Mouse (Mus musculus): ENCODE results near the gene Emg1. TPM values are rescaled to one million over a fixed set of nuclear protein-coding genes. Genes with fewer than 3 reads are reported as not detected.

Gene Emg1
- polyA plus RNA-seq (2016; fragmentation: Nextera tagmentation; extraction: Ambion mirVana): 233 and 257 TPM in 2 replicates

DNA sequence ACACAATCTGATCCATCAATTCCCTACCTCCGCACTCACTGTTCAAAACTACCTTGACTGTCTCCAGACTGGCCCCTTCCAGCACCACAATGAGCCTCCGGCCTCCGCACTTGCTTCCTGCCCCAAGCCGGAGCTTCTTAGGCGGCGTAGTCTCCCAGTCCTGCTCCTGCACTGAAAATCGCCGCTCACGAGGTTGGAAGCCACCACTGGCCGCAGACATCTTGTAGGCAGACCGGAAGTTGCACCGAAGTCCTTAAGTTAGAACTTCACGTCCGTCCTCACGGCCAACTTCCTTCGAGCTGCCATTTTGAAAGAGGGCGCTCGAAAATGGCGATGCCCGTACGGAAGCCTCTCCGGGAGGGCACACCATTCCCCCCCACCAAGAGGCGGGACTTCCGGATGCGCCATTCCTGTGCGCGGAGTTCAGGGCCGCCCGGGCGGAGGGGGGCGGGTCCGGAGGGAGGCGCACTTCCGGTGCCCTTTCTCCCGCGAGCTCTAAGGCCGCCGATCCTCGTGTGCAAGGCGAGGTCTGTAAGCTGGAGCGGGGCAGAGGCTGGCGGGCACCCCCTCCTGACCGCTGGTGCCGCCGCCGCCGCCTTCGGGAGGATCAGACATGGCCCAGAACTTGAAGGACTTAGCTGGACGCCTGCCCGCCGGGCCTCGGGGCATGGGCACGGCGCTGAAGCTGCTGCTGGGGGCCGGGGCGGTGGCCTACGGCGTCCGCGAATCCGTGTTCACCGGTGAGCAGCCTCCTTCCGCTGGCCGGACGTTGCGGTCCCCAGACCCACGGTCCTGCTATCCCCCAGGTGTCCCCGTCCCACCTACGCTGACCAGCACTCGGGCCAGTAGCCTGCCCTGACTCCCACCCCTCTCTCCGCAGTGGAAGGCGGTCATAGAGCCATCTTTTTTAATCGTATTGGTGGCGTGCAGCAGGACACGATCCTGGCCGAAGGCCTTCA lies at the start of gene Emg1, which contains the start of gene Phb2:
Gene Emg1, minus strand, starts transcription at position 355 of the 959 bp plus-strand sequence.
Gene Phb2, plus strand, starts transcription at position 513 of the 959 bp plus-strand sequence.
- H3K36me3 ChIP-seq (replicated peaks): peaks cover 75% of the 10 kb centered on the region
- peaks cover 37% of the 10 kb centered on the region for H3K4me1 ChIP-seq
- no peaks in the 10 kb centered on the region for H3K9me3 ChIP-seq
- peak within 1 kb of the TSS; percentile 94 for H3K27ac ChIP-seq (replicated peaks)
- H3K4me3 ChIP-seq: peak within 1 kb of the TSS; percentile 94
- under 1% methylated on average over 76 of the region's 76 CpGs for WGBS
- peak; percentile 99 for DNase-seq (ENCODE audit: low spot score)
- no peaks in the 10 kb centered on the region for H3K27me3 ChIP-seq (replicated peaks; ENCODE audit: low read depth, poor library complexity, severe bottlenecking)

DNA sequence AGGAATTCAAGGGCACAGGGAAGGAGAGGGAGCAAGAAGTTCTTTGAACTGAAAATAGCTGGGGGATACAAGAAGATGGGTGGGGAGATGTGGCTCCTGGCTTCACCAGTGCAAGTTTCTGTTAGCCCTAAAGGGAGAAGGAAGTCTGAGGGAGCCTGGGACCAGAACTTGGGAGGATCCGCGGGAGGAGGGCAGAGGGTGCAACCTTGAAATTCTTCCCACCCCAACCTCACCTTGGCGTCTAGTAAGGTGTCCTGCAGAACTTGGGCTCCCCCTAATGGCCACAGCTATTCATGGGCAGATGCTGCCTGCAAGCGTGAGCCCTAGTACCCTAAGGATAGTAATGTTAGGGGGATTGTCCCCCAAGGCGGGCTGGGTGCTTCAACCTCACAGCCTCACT lies 47.3 kb upstream of the Emg1 start:
- H3K36me3 ChIP-seq (replicated peaks): no peaks in the 10 kb centered on the region
- WGBS: 3% methylated on average over 5 of the region's 5 CpGs
- no peaks in the 10 kb centered on the region for H3K9me3 ChIP-seq
- H3K4me1 ChIP-seq: peaks cover 45% of the 10 kb centered on the region
- peak overlapping the region; percentile 98 for H3K27ac ChIP-seq (replicated peaks)
- DNase-seq (ENCODE audit: low spot score): peak; percentile 87
- peak overlapping the region; percentile 81 for H3K4me3 ChIP-seq
- H3K27me3 ChIP-seq (replicated peaks; ENCODE audit: low read depth, poor library complexity, severe bottlenecking): peaks cover 24% of the 10 kb centered on the region; the same call in 1 of the 2 replicates

DNA sequence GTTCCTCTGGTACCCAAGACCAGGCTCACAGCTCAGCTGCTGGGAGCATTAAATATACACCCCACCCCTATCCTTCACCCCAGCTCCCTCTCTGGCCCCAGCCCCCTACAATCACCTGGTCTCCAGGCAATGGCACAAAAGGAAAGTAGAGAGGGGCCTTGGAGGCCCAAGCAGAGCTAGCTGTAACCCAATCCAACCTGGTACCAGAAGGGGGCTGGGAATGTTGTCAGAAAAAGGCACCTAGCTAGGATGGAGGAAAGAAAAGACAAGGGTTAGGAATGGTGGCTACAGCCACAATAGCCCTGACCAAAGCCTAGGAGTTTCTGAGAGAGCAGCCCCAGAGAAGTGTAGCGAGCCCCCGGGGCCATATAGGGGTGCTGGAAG lies 46.9 kb upstream of the Emg1 start:
- H3K4me1 ChIP-seq: peaks cover 46% of the 10 kb centered on the region
- 56% methylated on average over 2 of the region's 2 CpGs for WGBS
- no peaks in the 10 kb centered on the region for H3K36me3 ChIP-seq (replicated peaks)
- DNase-seq (ENCODE audit: low spot score): no peak
- H3K27ac ChIP-seq (replicated peaks): peak overlapping the region; percentile 98
- H3K9me3 ChIP-seq: no peaks in the 10 kb centered on the region
- peaks cover 19% of the 10 kb centered on the region; the same call in 1 of the 2 replicates for H3K27me3 ChIP-seq (replicated peaks; ENCODE audit: low read depth, poor library complexity, severe bottlenecking)
- peak overlapping the region; percentile 81 for H3K4me3 ChIP-seq

DNA sequence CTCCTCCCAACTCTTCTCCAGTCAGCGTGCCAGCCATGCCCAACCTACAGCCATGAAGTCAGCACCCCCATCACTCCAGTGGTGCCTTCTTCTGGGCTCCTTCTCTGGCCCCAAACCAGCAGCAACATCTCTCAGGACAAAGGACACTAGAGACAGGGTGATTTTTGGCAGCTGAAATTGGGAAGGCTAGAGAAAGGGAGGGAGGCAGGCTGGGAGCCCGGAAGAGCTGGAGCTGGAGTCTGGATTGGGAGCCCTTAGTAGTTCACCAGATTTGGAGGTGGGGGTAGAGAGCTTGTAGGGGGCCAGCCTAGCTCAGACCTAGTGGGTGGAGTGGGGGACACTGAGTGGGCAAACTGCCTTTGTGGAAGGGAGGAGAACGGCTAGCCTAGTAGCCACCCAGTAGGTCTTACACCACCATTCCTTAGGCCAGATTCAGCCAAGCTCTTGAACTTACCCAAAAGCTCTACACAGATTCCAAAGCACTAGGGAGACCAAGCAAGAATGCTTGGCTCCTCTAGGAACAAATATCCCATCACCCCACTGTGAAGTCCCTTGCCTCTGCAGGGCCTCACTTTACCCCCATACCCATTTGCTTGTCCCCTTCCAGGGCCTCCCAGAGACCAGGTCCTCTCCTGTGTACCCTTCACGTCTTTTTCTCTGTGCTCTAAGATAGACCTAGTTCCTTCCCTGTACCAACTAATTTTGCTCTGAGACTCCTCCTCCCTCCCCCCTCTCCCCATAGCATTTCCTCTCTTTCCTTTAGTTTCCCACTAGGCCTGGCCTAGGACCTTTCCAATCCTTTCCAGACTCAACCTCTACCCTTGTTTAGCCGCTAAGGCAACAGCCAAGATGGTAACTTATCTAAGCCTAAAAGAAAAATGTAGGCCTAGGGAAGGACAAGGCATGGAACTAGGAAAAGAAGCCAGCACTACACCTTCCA lies 46.2 kb upstream of the Emg1 start:
- H3K4me1 ChIP-seq: peaks cover 46% of the 10 kb centered on the region
- peak overlapping the region; percentile 81 for H3K4me3 ChIP-seq
- WGBS: 27% methylated on average over 5 of the region's 5 CpGs

DNA sequence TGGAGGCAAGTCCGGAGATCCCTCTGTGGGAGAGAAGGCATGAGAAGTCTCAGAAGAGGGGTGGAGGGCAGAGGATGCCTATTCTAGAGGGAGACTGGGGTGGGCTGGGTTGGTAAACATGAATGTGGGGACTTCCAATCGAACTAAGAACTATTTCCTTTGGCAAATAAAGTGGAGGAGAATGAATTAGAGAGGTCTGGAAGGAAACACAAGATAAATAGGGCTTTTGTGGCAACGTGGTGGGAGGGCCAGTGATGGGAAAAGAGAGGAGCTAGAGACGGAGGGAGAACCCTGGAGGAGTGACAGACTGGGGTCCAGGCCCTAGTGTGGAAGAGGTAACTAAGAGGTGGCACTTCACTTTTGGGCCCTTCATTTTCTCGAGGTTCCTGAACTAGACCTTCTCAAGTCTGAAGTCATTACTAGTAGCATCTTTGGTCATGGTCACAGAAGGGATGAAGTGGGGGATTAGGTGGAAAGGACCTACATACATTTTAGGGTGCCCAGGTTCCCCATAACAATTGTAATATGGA lies 45.4 kb upstream of the Emg1 start:
- H3K4me1 ChIP-seq: peaks cover 46% of the 10 kb centered on the region
- no peak for DNase-seq (ENCODE audit: low spot score)

More for the DNA sequence above, 46.2 kb upstream of the Emg1 start:
- Histone ChIP-seq H3K9me3 (no peaks in the 10 kb centered on the region), H3K36me3 (replicated peaks) (peaks cover 2% of the 10 kb centered on the region; the same call in 1 of the 2 replicates), H3K27ac (replicated peaks) (peak overlapping the region; percentile 98), H3K27me3 (replicated peaks; ENCODE audit: low read depth, poor library complexity, severe bottlenecking) (peaks cover 13% of the 10 kb centered on the region; the same call in 1 of the 2 replicates)
- DNase-seq (ENCODE audit: low spot score): peak; percentile 62

DNA sequence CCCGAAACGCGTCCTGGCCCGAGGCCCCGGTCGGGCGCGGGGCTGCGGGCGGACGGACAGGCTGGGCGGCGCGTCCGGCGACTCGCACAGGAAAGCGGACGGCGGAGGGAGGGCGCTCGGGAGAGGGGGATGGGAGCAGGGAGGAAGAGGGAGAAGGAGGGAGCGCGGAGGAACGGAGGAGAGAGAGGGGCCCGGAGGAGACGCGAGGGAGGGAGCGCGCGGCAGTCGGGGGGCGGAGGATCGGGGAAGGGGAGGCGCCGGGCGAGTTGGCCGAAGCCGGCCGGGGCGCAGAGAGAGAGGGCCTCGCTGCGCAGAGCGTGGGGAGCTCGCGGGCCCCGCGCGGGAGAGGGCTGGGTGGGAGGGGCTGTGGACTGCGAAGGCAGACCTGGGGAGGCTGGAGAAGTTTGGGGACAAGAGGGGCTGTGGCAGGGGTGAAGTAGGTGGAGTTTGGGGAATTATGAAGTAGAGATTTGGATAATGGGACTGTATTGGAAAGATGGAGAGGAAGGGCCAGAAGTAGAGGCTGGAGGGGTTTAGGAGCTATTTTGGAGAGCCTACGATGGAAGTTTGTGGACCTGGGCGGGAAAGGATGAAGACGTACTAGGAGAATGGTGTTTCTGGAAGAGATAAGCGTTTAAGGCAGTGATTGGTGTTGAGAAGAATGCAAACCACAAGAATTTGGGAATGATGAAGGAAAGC lies 44.8 kb upstream of the Emg1 start:
- Histone ChIP-seq H3K4me1 (peaks cover 46% of the 10 kb centered on the region), H3K27ac (replicated peaks) (peak overlapping the region; percentile 98), H3K36me3 (replicated peaks) (peaks cover 15% of the 10 kb centered on the region), H3K27me3 (replicated peaks; ENCODE audit: low read depth, poor library complexity, severe bottlenecking) (no peaks in the 10 kb centered on the region; the same call in 1 of the 2 replicates), H3K9me3 (no peaks in the 10 kb centered on the region), H3K4me3 (peak overlapping the region; percentile 81)
- peak; percentile 91 for DNase-seq (ENCODE audit: low spot score)
- WGBS: under 1% methylated on average over 54 of the region's 54 CpGs

More for the DNA sequence above, 45.4 kb upstream of the Emg1 start:
- peaks cover 5% of the 10 kb centered on the region; the same call in 1 of the 2 replicates for H3K27me3 ChIP-seq (replicated peaks; ENCODE audit: low read depth, poor library complexity, severe bottlenecking)
- peaks cover 9% of the 10 kb centered on the region for H3K36me3 ChIP-seq (replicated peaks)
- no peaks in the 10 kb centered on the region for H3K9me3 ChIP-seq
- peak overlapping the region; percentile 98 for H3K27ac ChIP-seq (replicated peaks)
- WGBS: 3% methylated on average over 5 of the region's 5 CpGs
- H3K4me3 ChIP-seq: peak overlapping the region; percentile 81

DNA sequence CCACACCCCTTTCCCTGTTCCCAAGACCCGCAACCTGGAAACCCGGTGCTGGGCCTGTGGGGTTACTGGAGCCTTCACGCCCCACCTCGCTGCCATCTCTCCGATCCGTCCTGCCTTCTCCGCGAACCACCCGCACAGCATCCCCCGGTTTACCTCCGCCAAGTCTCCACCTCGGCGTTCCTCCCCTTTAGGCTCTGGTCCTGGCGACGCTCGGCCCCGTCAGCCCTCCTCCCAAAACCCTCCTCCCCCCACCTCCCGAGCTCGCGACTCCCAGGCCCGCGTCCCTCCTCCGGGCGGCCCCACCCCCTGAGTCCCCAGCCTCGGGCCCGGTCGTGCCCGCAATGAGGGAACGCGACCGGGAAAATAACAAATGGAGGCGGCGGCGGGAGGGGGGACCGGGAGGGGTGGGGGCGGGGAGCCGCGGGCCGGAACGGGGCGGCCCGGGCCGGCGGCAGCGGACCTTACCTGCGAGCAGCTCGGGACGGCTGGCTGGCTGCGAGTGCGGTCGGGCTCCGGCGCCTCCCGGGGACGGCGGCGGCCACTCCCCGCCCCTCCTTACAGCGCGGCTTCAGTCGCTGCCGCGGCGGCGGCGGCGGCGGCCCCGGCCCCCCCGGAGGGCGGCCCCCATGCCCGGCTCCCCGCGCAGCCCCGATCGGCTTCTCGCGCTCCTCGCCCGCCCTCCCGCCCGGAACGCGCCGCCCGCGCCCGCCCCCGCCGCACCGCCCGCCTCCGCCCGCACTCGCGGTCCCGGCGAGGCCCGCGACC lies 44.0 kb upstream of the Emg1 start, which contains the start of the genes Gm45234 and Atn1:
Gene Gm45234, minus strand, starts transcription at position 191 of the 765 bp plus-strand sequence.
Gene Atn1, minus strand, starts transcription at position 694 of the 765 bp plus-strand sequence.
- no peaks in the 10 kb centered on the region for H3K27me3 ChIP-seq (replicated peaks; ENCODE audit: low read depth, poor library complexity, severe bottlenecking)
- H3K36me3 ChIP-seq (replicated peaks): peaks cover 21% of the 10 kb centered on the region
- H3K4me3 ChIP-seq: peak within 1 kb of the TSS; percentile 81
- H3K4me1 ChIP-seq: peaks cover 46% of the 10 kb centered on the region
- H3K9me3 ChIP-seq: no peaks in the 10 kb centered on the region
- DNase-seq (ENCODE audit: low spot score): peak; percentile 86
- 2% methylated on average over 91 of the region's 100 CpGs for WGBS
- H3K27ac ChIP-seq (replicated peaks): peak within 1 kb of the TSS; percentile 98

DNA sequence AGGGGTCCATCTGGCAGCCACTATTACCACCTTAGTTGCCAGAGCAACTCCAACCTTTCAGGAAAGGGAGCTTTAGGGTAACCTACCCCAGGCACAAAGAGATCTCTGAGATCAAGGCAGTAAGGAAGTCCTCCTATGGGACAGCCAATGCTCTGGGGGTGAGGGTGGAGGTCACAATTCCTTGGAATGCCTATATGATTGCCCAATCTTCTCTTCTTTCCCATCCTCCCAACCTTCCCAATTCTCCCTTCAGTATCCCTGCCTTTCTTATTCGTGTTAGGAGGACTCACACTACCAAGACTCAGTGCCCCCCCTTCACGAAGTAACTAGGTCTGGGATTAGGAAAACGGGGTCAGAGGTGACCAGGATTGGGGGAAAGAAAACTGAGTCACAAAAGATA lies 43.3 kb upstream of the Emg1 start:
- H3K36me3 ChIP-seq (replicated peaks): peaks cover 25% of the 10 kb centered on the region
- peak overlapping the region; percentile 81 for H3K4me3 ChIP-seq
- no peaks in the 10 kb centered on the region for H3K27me3 ChIP-seq (replicated peaks; ENCODE audit: low read depth, poor library complexity, severe bottlenecking)
- 4% methylated on average over 3 of the region's 3 CpGs for WGBS
- peak overlapping the region; percentile 98 for H3K27ac ChIP-seq (replicated peaks)
- peaks cover 46% of the 10 kb centered on the region for H3K4me1 ChIP-seq
- H3K9me3 ChIP-seq: no peaks in the 10 kb centered on the region
- DNase-seq (ENCODE audit: low spot score): no peak

DNA sequence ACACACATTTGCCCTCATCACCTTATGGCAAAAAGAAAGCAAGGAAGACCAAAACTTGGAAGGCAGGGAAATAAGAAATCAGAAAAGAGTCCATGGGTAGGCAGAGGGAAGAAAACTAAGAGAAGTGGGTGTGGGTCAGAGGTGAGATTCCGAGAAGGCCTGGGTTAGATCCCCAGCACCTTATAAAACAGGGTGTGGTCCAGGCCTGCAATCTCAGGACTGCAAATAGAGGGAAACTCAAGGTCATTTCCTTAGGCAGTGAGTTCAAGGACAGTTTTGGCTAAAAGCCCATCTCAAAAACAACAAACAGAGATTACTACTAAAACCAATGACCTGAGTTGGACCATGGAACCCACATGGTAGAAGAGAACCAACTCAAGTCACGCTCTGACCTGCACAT lies 41.9 kb upstream of the Emg1 start:
- 88% methylated on average over 2 of the region's 2 CpGs for WGBS
- Histone ChIP-seq H3K27ac (replicated peaks) (no peak overlapping the region), H3K4me1 (peaks cover 39% of the 10 kb centered on the region), H3K36me3 (replicated peaks) (peaks cover 38% of the 10 kb centered on the region), H3K4me3 (no peak overlapping the region), H3K27me3 (replicated peaks; ENCODE audit: low read depth, poor library complexity, severe bottlenecking) (no peaks in the 10 kb centered on the region), H3K9me3 (no peaks in the 10 kb centered on the region)
- DNase-seq (ENCODE audit: low spot score): no peak

DNA sequence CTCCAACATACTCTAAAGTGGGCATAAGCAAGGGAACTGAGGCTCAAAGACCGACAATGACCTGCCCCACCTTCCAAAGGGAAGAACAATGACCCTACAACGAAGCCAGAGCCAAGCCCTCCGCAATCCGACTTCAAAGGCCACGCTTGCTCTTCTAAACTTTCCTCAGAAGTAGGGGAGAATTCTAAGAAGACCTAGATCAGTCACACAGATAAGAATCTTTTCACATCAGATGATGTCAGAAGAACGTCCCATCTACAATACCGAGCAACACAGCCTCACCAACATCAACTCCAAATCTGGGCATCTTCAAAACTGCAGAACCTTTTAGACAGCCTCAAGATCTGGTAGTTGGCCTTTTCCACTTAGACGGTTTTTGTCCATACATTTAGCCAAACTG lies 38.4 kb upstream of the Emg1 start:
- no peak for DNase-seq (ENCODE audit: low spot score)
- H3K4me3 ChIP-seq: no peak overlapping the region
- no peak overlapping the region for H3K27ac ChIP-seq (replicated peaks)
- peaks cover 33% of the 10 kb centered on the region for H3K4me1 ChIP-seq
- peaks cover 66% of the 10 kb centered on the region for H3K36me3 ChIP-seq (replicated peaks)
- H3K27me3 ChIP-seq (replicated peaks; ENCODE audit: low read depth, poor library complexity, severe bottlenecking): no peaks in the 10 kb centered on the region
- no peaks in the 10 kb centered on the region for H3K9me3 ChIP-seq
- 87% methylated on average over 8 of the region's 8 CpGs for WGBS
